Mouse (Mus musculus): ENCODE measurements at regions not wholly inside any gene's neighbourhood (a gene's known extent, or its start where the extent isn't known, plus 50 kb on each side); places are given as distances from the start of the nearest gene placed in this dataset.
"Not testable (repeated sequence)": the region's sequence is repeated elsewhere in the genome, so short reads cannot be mapped to it uniquely, and the experiment has no call there.

GRCm38 (mm10) chr13:83745961-83746360 is 242.1 kb downstream of the Mef2c start:
- DNase-seq = no peak

GRCm38 (mm10) chr13:83747671-83748070 is 243.8 kb downstream of the Mef2c start:
- DNase-seq = no peak

GRCm38 (mm10) chr13:83749376-83750150 is 245.7 kb downstream of the Mef2c start:
- no peak for DNase-seq

DNA sequence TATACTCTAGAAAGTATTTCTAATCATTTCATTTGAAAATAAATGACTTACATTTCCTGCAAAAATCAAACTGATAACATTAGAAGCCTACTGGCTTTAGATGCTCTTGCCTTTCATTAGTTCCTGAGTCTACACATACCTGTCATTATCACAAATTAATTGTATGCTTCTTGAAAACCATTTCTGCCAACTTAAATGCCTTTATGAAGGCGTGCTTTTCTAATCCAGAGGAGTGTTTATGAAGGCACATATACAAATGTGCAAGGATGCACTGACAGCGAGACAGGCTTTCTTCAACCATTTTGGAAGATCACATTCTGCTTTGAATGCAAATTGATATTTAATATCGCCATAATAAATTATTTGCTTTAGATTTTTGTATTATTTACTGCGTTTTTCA is 246.6 kb downstream of the Mef2c start:
- DNase-seq = no peak

GRCm38 (mm10) chr13:83760387-83761170 is 256.7 kb downstream of the Mef2c start:
- DNase-seq = no peak

GRCm38 (mm10) chr13:83762484-83762883 is 258.6 kb downstream of the Mef2c start:
- no peak for DNase-seq

DNA sequence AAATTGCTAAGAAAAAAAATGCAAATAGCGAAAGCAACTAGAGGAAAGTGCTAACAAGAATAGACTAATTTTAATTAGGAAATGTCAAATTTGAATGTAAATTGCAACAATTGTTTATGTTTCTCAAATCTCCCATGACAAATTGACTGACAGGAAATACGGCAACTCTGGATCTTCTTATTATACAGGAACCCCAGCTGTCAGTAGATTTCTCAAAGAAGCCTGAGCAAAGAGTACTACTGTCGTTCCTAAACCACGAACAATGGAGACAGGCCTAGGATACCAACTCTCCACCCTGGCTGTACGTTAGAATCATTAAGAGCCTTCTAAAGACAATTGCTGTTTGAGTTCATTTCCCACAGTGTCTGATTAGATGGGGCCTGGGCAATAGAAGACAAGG is 259.5 kb downstream of the Mef2c start:
- not testable (repeated sequence) for DNase-seq

GRCm38 (mm10) chr13:83785643-83786042 is 281.8 kb downstream of the Mef2c start:
- DNase-seq = no peak

- no peak for DNase-seq
Observed at GRCm38 (mm10) chr13:83809535-83809934, 305.7 kb downstream of the Mef2c start.

DNA sequence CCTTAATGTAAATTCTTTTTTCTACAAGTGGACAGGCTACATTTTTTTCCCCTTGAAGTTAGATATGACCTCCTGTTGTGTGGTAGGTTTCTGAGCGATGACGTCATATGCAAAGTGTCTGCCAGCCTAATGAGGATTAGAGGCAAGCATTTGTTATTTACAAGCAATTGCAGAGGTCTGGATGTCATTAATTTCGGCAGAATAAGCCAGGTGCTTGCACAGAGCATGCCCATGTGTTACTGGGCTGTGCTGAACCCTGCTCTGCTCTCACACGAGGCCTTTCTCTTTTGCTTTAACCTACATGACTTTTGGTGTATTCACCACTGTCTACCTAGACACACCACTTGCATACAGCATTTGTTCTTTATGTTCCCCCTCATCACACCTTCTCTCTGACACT is 316.5 kb downstream of the Mef2c start:
- no peak for DNase-seq

DNA sequence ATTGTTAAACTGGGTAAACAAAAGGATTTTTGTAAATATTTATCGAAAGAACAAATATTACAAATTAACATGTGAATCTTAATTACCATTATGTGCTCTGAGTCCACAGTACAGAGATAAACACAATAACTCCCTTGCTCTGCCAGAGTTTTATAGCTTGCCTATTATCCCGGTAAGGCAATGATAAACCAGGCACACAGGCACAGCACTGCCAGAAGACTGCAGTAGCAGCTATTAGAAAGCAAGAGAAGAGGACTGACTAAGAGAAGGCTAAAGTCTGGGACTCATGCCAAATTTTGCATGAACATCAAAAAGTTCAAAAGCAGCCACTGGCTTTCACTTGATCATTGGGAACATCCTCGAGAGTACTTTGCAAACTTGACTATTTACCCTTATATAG is 316.9 kb downstream of the Mef2c start:
- no peak for DNase-seq

DNA sequence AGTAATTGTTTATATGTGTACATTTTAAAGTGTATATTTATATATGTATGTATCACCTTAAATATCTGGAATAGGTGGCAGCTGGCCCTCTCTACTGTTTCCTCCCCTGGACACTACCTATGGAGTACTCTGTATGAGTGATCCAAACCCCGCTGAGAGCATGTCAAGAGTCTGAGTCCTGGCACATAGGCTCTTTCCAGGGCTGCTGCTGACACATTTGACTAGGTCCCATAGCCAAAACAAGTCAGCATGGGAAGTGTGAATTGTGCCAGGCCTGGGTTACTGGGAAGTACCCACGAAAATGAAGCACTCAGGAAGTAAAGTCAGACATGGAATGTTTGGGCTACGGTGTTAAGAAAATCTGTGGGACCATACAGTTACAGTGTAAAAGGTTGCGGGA is 321.1 kb downstream of the Mef2c start:
- DNase-seq = no peak

DNA sequence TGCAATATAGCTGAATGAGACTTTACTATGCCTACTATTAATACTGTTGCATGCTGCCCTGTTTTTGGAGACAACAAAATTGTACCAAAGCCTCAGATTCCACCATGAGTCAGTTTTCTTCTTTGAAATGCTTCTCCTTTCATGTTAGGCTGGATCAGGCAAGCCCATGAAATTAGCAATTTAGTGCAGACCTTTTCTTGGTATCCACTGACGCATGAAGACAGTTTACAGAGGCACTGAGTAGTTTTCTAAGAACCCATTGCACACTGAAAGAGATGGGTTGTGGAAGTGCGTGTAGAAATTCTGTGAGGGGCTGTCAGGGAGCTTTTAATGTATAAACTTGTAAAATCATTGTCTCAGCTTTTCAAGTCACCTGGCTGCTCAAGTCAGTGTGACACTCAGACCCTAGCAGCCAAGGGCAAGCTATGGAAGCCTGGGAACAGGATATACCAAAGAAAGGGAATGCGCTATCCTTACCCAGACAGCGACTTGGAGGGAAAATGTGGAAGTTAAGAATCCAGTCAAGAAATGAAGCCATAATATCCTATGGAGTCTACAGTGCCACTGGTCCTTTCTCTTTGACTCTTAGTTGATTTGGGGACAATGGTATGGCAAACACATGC is 323.1 kb downstream of the Mef2c start:
- no peak for DNase-seq

GRCm38 (mm10) chr13:83865932-83866685 is 356.0 kb upstream of the Tmem161b start:
- DNase-seq = no peak

DNA sequence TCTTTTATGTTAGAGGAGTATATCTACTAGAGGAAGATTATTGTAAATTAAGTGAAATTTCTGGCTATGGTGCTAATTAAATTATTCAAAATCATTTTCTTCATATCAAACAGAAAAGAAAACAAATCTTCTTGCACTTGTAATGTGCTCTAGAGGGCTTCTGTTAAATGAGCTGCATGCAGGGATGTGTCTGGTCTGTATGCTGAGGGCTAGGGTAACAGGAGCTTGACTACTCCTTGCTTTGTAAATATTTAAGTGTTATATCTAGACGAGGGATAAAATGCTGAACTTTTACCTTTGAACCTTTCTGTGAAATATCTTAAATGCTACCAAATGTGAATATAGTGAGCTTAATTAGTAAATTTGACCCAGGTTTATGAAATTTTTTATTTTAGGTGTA is 354.9 kb upstream of the Tmem161b start:
- DNase-seq = no peak

DNA sequence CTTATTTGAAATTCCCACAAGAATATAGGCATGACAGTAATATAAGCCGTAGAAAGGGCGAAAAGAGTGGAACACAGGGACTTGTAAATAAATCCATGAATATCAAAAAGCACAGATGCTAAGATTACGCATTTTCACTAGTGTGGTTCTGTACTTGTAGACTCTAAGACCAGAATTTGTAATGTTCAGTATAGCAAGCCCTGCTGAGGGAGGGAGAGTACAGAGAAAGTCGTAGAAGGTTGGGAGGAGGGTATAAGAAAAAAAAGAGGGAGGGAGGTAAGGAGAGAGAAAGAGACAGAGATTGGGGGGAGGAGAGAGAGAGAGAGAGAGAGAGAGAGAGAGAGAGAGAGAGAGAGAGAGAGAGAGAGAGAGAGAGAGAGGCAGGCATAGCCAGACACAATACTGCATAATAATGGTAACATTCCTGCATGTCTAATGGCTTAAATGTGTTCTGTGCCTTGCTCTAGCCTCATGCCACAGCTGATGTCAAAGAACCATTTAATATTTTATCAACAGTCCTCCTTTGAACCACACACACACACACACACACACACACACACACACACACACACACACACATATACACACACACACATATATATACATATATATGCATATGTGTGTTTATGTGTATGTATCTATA is 354.1 kb upstream of the Tmem161b start:
- DNase-seq = no peak

- DNase-seq = peak; percentile 46
Observed at GRCm38 (mm10) chr13:83868922-83869321, 353.2 kb upstream of the Tmem161b start.

DNA sequence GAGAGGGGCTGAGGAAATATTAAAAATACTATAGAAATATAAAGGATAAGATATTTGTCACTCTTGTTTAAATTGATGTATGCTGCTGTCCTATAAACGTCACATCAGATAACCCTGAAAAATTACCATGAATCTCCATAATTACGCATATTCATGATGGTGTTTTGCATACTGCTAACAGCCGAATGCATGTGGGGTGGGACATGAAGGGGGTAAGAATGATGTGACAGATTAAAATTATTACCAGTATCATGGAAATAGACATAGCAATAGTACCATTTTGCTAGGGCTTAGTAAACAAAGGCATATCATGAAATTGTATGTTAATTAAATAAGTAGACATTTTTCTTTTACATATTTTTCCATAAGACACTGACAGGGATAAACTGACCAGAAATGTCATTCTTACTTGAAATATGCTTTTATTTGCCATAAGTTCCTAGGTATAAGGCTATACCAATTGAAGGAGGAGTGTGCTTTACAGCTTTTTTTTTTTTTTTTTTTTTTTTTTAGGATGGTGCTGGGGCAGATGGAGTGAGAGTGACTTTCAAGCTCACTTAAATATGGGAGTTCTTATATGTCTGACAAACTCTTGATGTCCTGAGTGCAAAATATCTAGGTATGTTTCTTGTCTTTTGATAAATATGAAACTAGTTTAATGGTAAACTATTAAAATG is 349.8 kb upstream of the Tmem161b start:
- no peak for DNase-seq

GRCm38 (mm10) chr13:83872887-83873286 is 349.2 kb upstream of the Tmem161b start:
- no peak for DNase-seq

GRCm38 (mm10) chr13:83879561-83879960 is 342.5 kb upstream of the Tmem161b start:
- DNase-seq = no peak

DNA sequence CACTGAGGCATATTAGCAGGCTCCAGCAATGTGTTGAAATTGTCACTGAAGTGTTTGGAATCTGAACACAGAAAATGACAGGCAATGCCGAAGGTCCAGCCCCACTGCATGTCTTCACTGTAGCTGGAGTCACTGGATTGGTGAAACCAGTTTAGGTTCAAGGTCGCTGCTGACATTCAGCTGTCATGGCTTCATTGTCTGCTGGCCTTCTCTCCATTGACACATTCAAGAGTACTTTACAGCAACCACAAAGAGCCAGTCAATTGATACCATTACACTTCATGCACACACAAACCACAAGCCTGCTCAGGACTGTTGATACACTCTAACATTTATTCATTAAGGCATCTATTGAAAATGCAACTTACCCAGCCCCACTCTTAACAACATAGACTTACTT is 341.8 kb upstream of the Tmem161b start:
- no peak for DNase-seq

DNA sequence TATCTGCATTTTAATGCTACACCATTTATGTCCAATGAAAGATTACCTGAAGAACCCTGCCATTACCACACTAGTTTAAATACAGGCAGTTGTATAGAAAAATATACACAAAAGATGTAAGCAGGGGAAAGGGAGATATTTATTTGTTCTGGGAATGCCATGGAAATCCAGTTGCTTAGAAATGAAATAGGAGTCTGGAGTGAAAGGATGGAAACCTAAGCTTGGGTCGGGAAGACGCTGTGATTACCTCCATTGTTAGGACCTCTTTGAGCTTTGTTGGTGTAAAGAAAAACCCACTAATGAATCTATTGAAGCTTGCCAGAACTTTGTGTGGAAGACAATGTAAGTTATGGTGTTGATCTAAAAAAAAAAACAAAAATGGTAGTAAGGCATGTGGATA is 341.3 kb upstream of the Tmem161b start:
- no peak for DNase-seq

Measured in right cerebral cortex, postnatal 4 days (tissue).